Mouse (Mus musculus) cerebellum, adult 2 months (tissue): Measurements from ENCODE around the gene Cpn2.

Experiments used
- CTCF ChIP-seq: fragments of 200-500 bp; IDR thresholded peaks from 2 replicates; pipeline ENCODE4 v1.5.1; 2011; ENCODE audit warnings: low read depth, mild to moderate bottlenecking, control low read depth, low read length, moderate library complexity, borderline replicate concordance; ENCODE audit not compliant: insufficient read depth
- POLR2A ChIP-seq: fragments of 200-500 bp; IDR thresholded peaks from 2 replicates; pipeline ENCODE4 v1.6.1; 2011; ENCODE audit warnings: low read length, control low read depth, borderline replicate concordance; ENCODE audit not compliant: insufficient read depth

DNA sequence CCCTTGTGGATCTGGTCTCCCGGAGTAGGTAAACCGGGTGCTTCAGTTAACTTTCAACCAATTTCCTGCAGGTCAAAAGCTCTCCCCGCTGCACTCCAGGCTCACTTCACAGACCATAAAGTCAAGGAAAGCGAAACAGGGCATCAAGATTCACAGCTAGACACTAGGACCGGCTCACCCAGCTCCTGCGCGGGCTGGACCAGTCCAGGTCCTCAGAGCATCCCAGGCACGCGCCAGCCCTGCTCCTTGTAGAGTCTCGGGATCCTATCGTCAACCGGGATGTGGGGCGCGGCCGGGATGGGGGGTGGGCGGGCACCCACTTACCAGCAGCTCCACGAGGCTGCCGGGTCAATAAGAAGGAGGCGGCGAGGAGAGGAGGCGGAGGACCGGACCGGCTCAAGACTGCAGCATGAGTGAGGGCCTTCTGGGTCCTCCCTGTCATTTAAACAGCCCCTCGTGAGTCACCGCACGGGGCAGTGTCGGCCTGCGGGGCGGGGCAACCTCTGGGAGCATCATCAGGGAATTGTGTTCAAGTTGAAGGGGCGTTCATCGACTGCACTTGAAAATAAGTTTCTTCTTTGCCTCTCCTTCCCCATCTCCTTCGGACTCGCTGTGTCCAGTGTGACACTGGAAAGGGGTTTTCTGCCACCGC lies 15.7 kb upstream of the Cpn2 start, which contains the start of gene Lrrc15:
- TF ChIP-seq POLR2A (no peak), CTCF (no peak)
